Mouse (Mus musculus) ES-E14 (cell line): Measurements from ENCODE around the gene Cep57l1.

ENCODE experiments used
- CHD2 ChIP-seq: IDR thresholded peaks from 2 replicates; pipeline ENCODE4 v1.6.1; 2014; ENCODE audit warnings: mild to moderate bottlenecking, low read depth, low read length, inconsistent platforms
- ZNF384 ChIP-seq: IDR thresholded peaks from 2 replicates; pipeline ENCODE4 v1.6.1; 2012; ENCODE audit warnings: low read depth, low read length, inconsistent platforms

DNA sequence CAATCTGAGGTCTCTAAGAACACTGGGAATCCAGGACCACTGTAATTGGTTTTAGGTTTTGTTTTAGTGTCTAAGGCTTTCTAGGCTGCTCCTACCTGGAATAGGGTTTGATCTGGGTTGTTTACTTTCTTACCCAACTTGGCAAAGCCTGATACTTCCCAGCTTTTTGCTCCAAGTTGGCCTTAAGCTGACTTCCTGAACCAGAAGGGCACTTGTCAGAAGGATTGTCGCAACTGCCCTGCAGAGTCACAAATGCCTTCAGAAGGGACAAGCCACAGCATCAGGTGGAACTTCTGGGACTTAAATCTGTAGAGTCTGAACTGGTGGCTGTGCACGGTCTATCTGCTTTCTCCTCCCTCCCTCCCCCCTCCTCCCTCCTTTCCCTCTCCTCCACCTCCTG, 69.5 kb downstream of the Cep57l1 start:
- TF ChIP-seq CHD2 (no peak), ZNF384 (no peak)
